Mouse (Mus musculus) forelimb bud, embryonic 11.5 days (tissue): ENCODE data around the gene Egln3.
A peak's percentile ranks its signal among the peaks of the same experiment; 100 is the strongest.

Experiments used
- DNase-seq: peaks from one replicate; pipeline ENCODE4 v3.0.0-alpha.2; 2012; ENCODE audit warnings: low read depth, low spot score

Egln3 gene

DNA sequence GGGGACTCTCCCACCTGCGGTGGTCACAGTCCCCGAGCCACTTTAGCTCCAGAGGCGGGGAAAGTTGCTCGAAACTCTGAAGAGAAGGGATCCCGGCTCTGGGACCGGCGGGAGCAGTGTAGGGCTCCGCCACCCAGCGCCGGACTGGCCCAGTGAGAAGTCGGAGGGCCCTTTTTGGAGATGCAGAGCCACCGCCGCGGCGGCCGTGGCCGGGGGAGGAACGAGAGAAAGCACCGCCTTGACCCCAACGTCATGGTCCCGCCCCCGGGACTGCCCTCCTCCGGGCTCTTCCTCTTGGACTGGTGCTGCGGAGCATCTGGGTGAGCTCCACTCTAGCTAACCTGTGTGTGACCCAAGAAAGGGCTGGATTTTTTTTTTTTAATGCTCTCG, at the start of gene Egln3:
Gene Egln3, minus strand, starts transcription at position 205 of the 390 bp plus-strand sequence.
- DNase-seq: peak; percentile 74

DNA sequence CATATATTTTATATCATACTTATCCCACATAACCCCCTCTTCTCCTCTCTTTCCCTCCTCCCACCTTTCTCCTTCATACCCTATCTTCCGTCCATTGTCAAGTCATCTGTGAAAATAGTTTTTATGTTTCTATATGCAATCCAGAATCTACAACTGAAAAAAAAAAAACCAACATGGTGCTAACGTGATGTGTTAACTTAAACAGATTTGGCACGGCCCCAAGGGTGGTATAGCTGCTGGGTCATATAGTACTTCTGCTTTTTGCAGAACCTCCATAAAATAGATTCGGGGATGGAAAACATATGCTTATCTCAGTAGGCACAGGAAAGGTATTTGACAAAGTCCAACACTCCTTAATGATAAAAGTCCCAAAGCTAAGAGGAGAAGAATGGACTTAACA, 49.8 kb upstream of the Egln3 start:
- no peak for DNase-seq

DNA sequence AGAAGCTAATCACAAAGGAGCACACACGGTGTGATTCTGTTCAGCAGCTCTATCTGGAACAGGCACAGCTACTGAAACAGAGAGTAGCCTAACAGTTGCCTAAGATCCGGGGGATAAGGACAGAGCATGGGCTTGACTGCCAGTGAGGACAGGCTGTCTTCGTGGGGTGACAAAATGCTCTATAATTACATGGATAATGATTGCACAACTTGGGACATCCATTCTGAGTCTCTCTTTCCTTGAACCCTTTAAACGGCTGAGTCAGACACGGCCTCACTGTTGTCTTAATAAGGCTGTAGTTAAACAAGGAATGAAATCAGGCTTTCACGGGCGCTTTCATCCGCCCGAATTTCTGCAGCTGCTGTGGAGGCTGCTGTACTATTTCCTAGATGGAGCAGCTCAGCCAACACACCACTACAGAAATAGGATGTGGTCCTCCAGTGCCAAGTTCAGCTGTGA, 48.3 kb upstream of the Egln3 start:
- DNase-seq: no peak

DNA sequence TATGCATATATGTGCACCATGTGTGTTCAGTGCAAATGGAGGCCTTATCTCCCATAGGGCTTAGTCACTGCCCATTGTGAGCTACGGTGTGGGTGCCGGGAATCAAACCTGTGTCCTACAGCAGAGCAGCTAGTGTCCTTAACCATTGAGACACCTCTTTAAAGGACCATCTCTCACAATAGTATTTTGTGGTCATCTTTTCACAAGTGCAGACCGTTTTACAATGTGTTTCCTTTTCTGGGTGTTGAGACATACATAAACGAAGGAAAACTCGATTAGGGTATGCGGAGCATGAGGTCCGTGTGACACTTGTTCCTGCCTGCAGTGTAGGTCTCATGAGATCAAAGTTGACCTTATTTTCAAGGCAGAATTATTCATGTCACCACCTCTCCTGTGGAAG, 44.2 kb upstream of the Egln3 start:
- no peak for DNase-seq

DNA sequence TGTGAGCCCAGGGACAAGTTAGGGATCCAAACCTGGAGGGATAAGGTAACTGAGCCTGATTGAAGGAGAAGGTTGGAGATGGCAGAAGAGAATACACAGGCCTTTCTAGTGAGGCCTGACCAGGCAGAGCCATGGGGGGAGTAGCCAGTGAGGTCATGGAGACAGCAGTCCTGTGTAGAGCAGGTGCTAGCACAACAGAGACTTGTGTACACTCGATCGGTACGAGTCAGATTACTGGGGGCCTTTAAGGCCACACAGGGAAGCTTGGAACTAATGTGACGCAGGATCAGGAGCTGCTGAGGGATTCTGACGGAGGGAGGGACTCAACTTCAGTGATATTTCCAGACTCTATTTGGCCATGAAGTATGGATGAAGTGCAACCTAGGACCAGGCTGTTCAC, 39.5 kb upstream of the Egln3 start:
- DNase-seq: no peak

DNA sequence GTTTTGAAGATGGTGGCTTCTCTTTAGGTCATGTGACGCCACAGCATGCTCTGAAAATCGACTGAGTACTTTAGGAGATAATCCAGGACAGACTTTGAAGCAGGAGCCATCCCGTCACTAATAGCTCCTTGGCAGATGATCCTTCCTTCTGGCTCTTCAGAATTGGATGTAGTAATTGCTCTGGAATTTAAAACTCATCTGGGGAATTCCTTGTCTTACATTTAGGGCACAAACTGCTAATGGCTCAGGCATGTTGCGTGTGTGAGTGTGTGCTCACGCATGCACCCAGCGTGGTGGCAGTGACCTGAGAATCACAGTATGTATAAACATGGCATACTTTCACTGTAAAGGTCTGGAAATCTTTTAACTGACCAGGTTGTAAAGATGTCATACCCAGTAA, 38.3 kb upstream of the Egln3 start:
- no peak for DNase-seq

DNA sequence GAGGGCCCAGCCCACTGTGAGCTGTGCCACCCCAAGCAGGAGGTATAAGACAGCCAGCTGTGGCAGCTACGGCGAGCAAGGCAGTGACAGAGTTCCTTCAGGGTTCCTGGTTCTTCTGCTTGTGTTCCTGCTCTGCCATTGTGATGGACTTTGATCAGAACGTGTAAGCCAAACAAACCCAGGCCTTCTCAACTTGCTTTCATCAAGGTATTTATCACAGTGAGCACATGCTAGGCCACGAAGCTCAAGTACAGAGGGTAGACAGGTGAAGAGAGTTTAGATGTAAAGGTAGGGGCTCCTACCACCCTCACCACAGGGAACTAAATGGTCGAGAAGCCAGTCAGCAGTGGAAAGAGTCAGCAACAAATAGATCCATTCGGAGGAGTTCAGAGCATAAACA, 30.1 kb upstream of the Egln3 start:
- no peak for DNase-seq

DNA sequence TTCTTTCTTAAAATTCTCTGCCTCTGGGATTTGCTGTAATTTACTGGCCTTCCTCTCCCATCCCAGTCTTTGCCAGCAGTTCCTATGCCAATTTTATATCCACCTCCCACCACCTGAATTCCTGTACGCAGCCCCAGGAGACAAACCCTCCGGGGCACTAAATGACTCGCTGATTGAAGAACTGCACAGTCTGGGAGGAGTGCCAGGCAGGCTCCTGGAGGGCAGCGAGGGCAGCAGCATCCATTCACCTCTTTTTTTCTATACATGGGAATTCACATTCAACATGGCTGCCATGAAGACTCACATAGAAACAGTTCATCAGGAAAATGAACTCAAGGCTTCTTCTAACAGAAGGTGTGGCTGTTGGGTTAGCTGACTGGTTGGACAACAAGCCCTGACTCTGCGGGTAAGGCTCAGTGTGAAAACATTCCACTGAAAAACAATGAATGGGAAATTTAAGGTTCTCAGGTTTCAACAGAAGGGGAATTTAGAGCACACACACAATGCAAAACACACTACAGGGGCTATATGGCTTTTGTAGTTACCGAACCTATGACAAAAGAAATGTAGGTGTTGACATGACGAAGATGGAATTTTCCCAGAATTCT, 29.4 kb upstream of the Egln3 start:
- no peak for DNase-seq

DNA sequence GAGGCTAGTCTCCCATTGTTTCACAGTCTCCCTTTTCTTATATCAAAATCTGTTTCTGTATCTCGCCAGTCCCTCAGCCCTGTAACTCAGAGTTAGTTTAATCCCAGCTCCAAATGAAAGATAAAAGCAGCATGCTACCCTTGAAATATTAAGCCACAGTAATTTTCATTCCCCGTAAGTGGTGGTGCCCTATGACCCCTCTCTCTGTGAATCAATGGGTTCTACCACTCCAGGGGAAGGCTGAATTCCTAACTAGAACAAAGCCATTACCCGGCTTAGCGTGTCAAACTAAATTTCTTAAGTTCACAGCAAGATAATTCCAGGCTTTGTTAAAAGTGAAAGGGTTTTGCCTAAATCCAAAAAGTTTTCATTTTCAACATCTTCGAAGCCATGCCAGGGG, 28.8 kb upstream of the Egln3 start:
- DNase-seq: no peak

DNA sequence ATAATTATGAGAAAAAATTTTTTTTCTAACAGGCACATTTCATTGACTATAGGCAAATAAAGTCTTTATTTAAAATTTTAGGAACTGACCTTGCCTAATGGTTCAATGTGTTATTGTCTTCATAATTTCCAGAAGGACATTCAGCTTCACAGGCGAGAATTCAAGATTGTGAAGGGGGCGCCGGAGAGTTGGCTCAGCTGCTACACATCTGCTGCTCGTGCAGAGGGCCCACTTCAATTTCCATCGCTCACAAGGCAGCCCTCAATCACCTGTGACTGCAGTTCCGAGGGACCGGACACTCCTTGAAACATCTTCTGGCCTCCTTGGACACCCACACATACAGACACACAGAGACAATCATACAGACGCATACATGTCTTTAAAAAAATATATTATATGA, 23.9 kb upstream of the Egln3 start:
- no peak for DNase-seq

DNA sequence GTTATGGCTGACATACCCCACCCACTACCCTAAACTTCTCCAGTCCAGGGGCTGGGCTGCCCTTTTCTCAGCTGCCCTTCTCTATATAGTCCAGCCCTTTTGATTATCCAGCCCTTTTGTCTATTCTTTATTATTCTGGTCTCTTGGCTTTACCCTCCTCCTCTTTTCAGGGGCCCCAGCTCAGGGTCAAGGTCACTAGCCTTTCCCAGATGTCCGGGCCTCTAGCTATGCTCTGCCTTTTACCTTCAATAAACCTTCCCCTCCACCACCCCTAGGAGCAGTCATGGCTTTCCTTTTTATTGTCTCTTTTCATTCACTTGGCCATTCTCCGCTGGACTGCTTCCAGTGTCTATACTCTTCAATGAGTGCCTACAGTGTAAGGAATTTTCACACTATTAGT, 22.7 kb upstream of the Egln3 start:
- DNase-seq: no peak

DNA sequence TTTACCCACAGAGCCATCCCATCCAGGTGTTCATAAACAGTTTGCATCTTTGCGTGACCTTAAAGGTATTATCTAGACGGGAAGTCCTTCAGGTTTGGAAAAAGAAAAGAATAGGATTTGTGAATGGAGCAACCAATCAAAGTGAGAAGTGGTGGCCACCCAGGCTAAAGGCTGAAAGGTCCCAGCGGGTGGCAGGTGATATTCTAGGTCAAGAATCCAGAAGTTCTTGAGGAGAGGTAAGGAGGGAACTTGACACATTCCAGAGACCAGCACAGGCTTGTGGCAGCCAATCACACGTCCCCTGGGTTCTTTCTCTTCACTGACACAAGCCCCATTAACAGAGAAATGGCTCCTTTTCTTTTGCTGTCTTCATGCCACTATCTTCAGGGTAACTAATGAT, 21.9 kb upstream of the Egln3 start:
- DNase-seq: no peak

DNA sequence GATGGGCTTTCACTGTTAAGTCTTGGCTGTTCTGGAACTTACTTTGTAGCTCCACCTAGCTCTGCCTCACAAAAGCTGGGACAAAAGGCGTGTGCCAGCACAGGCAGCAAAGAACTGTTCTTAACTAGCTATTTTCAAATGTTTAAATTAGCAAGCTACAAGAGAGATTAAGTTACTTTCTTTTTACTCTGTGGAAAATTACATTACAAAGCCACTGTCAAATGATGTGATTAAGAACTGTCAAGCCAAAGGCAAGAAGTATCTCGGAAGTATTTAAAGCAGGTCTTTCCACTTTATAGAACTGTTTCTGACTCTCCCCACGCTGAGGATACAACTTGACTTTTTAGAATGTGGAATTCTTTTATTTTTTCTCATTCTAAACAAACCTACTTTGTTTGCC, 21.4 kb upstream of the Egln3 start:
- DNase-seq: no peak

DNA sequence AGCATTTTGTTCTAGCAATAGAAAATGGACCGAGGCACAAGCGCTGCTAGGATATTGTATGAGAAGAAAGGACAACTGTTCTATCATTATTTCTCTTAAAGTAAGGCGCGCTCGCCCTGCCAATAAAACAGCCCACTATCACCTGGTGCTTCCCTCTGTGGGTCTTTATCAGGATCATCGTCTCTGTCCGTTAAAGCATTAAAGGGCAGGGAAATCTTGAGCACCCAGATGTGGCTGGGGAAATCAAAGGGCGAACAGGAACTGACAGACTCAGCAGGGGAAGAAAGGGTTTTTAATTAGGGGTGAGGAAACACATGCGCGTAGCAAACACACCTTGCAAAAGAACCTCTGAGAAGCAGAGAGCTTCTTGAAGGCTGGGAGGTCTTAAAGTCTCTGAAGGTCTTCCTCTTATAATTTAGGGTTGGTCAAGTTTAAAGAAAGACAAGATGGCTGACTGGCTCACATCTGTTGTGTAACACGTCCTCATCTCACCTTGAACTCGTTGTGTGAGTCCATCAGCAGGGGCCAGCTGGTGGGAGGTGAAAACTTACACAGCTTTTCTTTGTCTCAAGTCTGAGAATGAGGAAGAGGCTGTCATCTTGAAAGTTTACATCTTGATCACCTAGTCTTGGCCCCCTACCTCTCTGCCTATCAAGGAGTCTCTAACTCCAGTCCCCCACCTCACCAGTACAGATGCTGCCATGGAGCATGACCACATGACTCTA, 18.5 kb upstream of the Egln3 start:
- DNase-seq: no peak

DNA sequence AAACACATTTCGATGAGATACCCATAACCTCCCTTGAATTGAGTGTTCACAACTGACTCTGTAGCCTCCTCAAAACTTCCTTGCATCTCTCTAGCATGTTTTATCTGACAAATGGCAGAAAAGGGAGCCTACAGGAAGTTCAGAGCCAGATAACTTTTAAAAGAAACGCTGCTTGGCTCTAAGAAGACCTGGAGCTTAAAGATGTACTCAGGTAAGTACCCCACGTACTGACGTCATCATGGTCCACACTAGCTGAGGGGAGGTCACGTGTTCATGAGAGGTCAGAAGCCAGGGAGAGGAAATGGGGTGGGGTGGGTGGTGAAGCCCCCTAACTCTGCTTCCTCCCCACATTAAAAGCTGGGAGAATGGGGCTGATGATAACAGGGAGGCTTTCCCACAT, 13.0 kb upstream of the Egln3 start:
- DNase-seq: no peak

DNA sequence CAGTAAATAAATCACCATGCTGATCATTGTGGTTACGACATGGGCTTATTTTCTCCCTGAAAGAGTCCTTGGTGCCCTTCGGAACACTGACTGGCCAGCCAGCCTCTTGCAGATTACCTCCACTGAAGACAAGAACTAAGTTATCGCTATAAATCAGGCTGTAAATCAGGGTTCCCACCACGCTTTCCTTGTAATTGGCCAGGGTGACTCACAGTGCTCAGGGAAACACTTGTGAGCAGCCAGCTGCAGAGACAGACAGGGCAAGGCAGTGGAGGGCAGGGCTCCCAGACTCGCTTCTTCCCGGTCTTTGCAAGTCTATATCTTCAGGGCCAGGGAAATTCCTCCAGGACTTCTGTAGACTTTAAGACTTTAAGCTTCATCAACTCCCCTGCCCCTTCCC, 10.8 kb upstream of the Egln3 start:
- no peak for DNase-seq

DNA sequence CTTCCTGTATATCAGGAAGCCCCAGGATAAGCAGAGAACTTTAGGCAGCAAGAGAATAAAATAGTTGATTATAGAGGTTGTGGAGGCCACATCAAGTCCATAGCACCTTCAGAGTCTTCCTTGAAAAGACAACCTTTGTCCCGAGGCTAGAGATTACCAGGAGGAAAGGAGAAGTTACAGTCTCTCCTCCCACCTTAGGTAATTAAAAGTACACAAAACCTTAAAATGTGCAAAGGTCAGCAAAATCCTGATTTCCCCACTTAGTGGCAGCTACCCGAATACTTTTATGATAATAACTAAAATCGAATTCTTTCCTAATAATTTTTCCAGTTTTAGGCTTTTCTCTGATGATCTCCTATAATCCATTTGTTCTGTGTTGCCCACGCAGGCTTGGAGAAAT, 10.2 kb upstream of the Egln3 start:
- no peak for DNase-seq

DNA sequence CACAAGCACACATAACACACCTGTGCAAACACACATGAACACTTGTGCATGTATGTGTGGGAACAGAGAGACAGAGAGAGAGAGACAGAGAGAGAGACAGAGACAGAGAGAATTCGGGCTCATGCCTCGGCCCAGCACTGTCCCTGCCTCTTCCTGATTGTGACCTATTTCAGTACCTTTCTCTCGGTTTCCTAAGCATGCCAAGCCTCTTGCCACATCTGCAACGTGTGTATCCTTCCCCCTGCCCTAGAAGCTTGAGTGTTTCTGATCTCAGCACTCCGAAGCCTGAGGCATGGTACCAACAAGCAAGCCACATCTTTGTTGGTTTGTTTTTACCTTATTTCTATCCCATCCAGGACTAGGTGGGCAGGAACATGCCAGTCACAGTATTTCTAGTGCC, 9.6 kb upstream of the Egln3 start:
- no peak for DNase-seq

DNA sequence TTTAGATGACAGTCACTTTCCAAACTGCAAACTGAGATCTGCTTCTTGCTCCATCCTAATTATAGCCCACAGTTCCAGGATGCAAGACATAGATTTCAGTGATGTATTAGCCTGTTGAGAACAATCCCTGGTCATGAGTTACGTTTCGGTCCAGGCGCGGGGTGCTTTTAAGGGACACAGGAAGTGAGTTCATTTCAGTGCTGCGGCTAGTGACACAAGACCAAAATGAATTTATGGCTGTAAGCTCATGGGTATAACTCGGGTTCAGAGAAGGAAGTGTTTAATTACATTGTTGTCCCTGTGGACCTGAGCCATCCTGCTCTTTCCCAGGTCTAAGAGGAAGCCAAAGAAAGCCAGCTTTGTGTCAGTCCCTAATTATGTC, 5.5 kb upstream of the Egln3 start:
- DNase-seq: no peak

DNA sequence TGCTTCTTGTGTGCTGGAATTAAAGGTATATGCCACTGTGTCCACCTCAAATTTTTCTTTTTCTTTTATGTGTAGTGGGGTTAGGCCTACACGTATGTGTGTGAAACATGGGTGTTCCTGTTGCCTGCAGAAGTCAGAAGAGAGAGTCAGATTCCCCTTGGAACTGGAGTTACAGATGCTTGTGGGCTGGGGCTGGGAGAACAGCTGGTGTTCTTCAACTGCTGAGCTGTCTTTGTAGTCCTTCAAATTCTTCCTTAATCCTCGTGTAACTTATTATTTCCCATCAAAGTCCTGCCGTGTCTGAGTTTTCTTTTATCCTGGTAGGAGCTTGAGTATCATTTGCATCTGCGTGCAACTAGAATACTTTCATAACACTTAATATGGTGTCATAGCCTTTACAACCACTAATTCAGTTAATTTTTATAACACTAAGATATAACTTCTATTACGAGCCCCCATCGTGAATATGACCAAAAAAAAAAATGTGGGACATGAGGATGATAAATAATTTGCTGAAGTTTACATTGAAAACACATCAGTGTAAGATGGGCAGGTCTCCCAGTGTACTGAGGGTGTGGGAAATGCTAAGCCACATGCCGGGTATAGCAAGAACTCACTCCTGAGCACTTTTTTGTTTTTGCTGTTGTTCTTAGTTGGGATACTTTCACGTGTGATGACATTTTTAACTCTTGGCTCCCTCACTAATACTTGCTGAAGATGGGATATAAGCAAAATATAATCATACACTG, 4.9 kb upstream of the Egln3 start:
- DNase-seq: no peak

DNA sequence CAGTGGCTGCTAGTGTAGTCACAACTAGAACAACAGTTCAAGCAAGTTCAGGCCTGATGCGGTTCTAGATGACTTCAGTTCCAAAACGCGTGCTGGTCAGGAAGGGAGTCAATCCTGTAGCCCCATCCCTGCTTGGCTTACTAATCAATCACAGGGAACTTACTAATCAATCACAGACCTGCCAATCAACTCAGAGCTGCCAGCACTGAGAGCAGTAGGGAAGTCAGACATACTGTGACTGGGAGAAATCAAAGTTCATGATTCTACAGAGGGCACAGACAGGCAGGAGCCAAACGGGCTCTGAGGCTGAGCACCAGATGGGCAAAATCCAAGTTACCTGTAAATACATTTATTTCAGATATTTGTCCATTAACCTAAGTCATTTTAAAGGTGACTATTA, 2.1 kb upstream of the Egln3 start:
- no peak for DNase-seq

DNA sequence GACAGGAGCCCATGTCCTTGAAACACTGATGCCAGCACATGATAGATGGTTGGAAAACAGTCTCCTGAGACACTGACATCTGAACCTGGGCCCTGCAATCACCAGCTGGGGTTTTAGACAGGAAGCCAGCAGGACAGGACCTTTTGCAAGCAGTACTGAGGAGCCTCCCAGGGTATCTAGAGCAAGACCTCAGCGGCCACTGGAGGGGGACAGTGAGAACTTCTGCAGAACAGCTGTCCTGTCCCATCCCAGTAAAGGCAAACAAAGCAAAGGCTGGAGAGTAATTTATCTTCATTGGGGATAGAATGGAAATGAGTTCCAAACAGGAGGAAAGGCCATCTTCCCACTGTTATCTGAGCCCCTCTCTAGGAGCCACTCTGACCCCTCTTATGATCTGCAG, 1.5 kb upstream of the Egln3 start:
- no peak for DNase-seq
